Mouse (Mus musculus) adrenal gland, postnatal 4 days (tissue): ENCODE data around the gene Parva. TPM values are rescaled to one million over a fixed set of nuclear protein-coding genes. Genes with fewer than 3 reads are reported as not detected.

Source experiments
- DNase-seq, 2 experiments: peaks; one replicate each; pipeline ENCODE4 v3.0.0; 2021 to 2022; ENCODE audit warnings: low spot score in 2 of 2, mixed read lengths in 2 of 2
- total RNA-seq, 2 experiments: library from RNA; stranded (reverse); gene quantifications; 2 replicates each; pipeline ENCODE4 v1.2.3; 2021

Gene Parva
- total RNA-seq, 2 experiments from 2014 or later, result 106 to 136 TPM

GRCm38 (mm10) chr7:112472024-112472707 lies 44.9 kb downstream of the Parva start:
- DNase-seq, result no peak

GRCm38 (mm10) chr7:112472708-112473281 lies 45.5 kb downstream of the Parva start:
- DNase-seq, result no peak

GRCm38 (mm10) chr7:112473649-112474435 lies 46.5 kb downstream of the Parva start:
- no peak for DNase-seq

GRCm38 (mm10) chr7:112479116-112479515 lies 51.8 kb downstream of the Parva start:
- DNase-seq, result no peak

GRCm38 (mm10) chr7:112481031-112481430 lies 53.7 kb downstream of the Parva start:
- DNase-seq, result no peak

- no peak for DNase-seq
These were observed 55.3 kb downstream of the Parva start for GRCm38 (mm10) chr7:112482572-112482971.

- DNase-seq, result no peak
These were observed 56.1 kb downstream of the Parva start for GRCm38 (mm10) chr7:112483382-112483781.

- no peak for DNase-seq
These were observed 63.5 kb downstream of the Parva start for GRCm38 (mm10) chr7:112490825-112491224.

GRCm38 (mm10) chr7:112491737-112492136 lies 64.4 kb downstream of the Parva start:
- DNase-seq, result no peak

GRCm38 (mm10) chr7:112495950-112496349 lies 68.6 kb downstream of the Parva start:
- DNase-seq, result no peak

GRCm38 (mm10) chr7:112496921-112497320 lies 69.6 kb downstream of the Parva start:
- DNase-seq, result no peak

GRCm38 (mm10) chr7:112498591-112499301 lies 71.4 kb downstream of the Parva start:
- no peak for DNase-seq

- no peak for DNase-seq
These were observed 72.3 kb downstream of the Parva start for GRCm38 (mm10) chr7:112499453-112500133.

GRCm38 (mm10) chr7:112500134-112500490 lies 72.8 kb downstream of the Parva start:
- DNase-seq, result no peak

GRCm38 (mm10) chr7:112502050-112502809 lies 74.9 kb downstream of the Parva start:
- DNase-seq, result no peak

- no peak for DNase-seq
These were observed 75.5 kb downstream of the Parva start for GRCm38 (mm10) chr7:112502845-112503244.

- DNase-seq, result no peak
These were observed 76.1 kb downstream of the Parva start for GRCm38 (mm10) chr7:112503448-112503847.

GRCm38 (mm10) chr7:112503917-112504316 lies 76.6 kb downstream of the Parva start:
- DNase-seq, result no peak

- DNase-seq, result no peak
These were observed 81.8 kb downstream of the Parva start for GRCm38 (mm10) chr7:112509107-112509506.

GRCm38 (mm10) chr7:112510336-112511048 lies 83.2 kb downstream of the Parva start:
- no peak for DNase-seq
